Mouse (Mus musculus) kidney, postnatal 25 days (tissue): Measurements from ENCODE around the gene Shpk.

Experiments used
- DNase-seq, 2 experiments: peaks; one replicate each; pipeline ENCODE4 v3.0.0; 2021; ENCODE audit warnings: mixed read lengths in 2 of 2

The Shpk gene

GRCm38 (mm10) chr11:73199230-73199712 lies at the start of gene Shpk:
TSS of gene Shpk (plus strand) at chr11:73199460.
- peak; percentile 97 to 98 for DNase-seq

GRCm38 (mm10) chr11:73155071-73155470 lies 44.2 kb upstream of the Shpk start:
- no peak for DNase-seq

GRCm38 (mm10) chr11:73159957-73160810 lies 39.1 kb upstream of the Shpk start, which contains the start of gene P2rx5:
TSS of gene P2rx5 (plus strand) at chr11:73160421.
- peak; percentile 75 to 88 for DNase-seq

GRCm38 (mm10) chr11:73160811-73161200 lies 38.5 kb upstream of the Shpk start:
- peak; percentile 50 to 80 for DNase-seq

GRCm38 (mm10) chr11:73161616-73162015 lies 37.6 kb upstream of the Shpk start:
- DNase-seq, result no peak

GRCm38 (mm10) chr11:73162284-73162683 lies 37.0 kb upstream of the Shpk start:
- no peak for DNase-seq

GRCm38 (mm10) chr11:73168071-73168470 lies 31.2 kb upstream of the Shpk start:
- DNase-seq, result peak; percentile 47 to 82

- DNase-seq, result peak; percentile 25 to 65
These were observed 30.7 kb upstream of the Shpk start for GRCm38 (mm10) chr11:73168576-73168975.

GRCm38 (mm10) chr11:73169231-73169630 lies 30.0 kb upstream of the Shpk start:
- DNase-seq, result peak; percentile 76 to 87

- peak; percentile 94 to 95 for DNase-seq
These were observed 27.1 kb upstream of the Shpk start for GRCm38 (mm10) chr11:73172186-73172585.

GRCm38 (mm10) chr11:73175612-73176011 lies 23.6 kb upstream of the Shpk start:
- peak; percentile 87 to 96 for DNase-seq

- DNase-seq, result no peak
These were observed 23.1 kb upstream of the Shpk start for GRCm38 (mm10) chr11:73176186-73176585.

GRCm38 (mm10) chr11:73176608-73177508 lies 22.4 kb upstream of the Shpk start, which contains the start of the genes Emc6 and Tax1bp3:
TSS of gene Emc6 (minus strand) at chr11:73177037.
TSS of gene Tax1bp3 (plus strand) at chr11:73177083.
- peak; percentile 96 to 98 for DNase-seq

GRCm38 (mm10) chr11:73177509-73177875 lies 21.8 kb upstream of the Shpk start:
- peak; percentile 81 to 93 for DNase-seq

GRCm38 (mm10) chr11:73177895-73178294 lies 21.4 kb upstream of the Shpk start:
- DNase-seq, result peak in 1 of 2 experiments; percentile 19

GRCm38 (mm10) chr11:73185872-73186615 lies 13.2 kb upstream of the Shpk start:
- DNase-seq, result no peak

GRCm38 (mm10) chr11:73187231-73187630 lies 12.0 kb upstream of the Shpk start:
- peak; percentile 41 to 79 for DNase-seq

GRCm38 (mm10) chr11:73193047-73193446 lies 6.2 kb upstream of the Shpk start:
- no peak for DNase-seq

- DNase-seq, result no peak
These were observed 4.8 kb upstream of the Shpk start for GRCm38 (mm10) chr11:73194444-73194843.

- no peak for DNase-seq
These were observed 1.1 kb upstream of the Shpk start for GRCm38 (mm10) chr11:73198190-73198589.

GRCm38 (mm10) chr11:73198603-73199229 lies 544 bp upstream of the Shpk start, which contains the start of gene Ctns:
TSS of gene Ctns (minus strand) at chr11:73199042.
- peak; percentile 88 to 94 for DNase-seq

GRCm38 (mm10) chr11:73199879-73200278 lies 619 bp downstream of the Shpk start:
- DNase-seq, result peak; percentile 40 to 64
